Mouse (Mus musculus): Measurements from ENCODE around the gene Ext2.

The Ext2 gene

GRCm38 (mm10) chr2:93776267-93777055, 45.9 kb downstream of the Ext2 start:
- no peak for DNase-seq (ENCODE audit: low spot score)

- no peak for DNase-seq (ENCODE audit: low spot score)
These were observed 46.9 kb downstream of the Ext2 start for GRCm38 (mm10) chr2:93775431-93775830.

DNA sequence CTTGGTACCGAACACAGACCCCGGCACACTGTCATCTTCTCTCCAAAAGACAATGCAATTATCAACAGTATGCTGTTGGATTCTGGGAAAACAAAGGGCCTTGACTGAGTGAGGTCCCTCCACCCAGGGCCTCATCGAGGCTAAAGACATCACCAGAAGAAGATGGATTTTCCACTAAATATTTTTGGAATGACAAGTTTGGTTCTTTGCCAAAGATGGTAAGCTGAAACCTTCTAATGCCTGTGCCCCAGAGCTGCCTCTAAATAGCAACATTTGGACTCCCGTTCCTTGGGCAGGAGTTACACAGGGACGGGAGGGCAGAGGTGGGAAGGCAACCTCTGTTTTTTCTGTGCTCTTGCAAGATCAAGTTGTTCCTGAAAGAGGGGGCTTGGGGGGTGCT, 47.4 kb downstream of the Ext2 start:
- no peak for DNase-seq (ENCODE audit: low spot score)

GRCm38 (mm10) chr2:93772765-93773085, 49.6 kb downstream of the Ext2 start:
- no peak for DNase-seq (ENCODE audit: low spot score)

DNA sequence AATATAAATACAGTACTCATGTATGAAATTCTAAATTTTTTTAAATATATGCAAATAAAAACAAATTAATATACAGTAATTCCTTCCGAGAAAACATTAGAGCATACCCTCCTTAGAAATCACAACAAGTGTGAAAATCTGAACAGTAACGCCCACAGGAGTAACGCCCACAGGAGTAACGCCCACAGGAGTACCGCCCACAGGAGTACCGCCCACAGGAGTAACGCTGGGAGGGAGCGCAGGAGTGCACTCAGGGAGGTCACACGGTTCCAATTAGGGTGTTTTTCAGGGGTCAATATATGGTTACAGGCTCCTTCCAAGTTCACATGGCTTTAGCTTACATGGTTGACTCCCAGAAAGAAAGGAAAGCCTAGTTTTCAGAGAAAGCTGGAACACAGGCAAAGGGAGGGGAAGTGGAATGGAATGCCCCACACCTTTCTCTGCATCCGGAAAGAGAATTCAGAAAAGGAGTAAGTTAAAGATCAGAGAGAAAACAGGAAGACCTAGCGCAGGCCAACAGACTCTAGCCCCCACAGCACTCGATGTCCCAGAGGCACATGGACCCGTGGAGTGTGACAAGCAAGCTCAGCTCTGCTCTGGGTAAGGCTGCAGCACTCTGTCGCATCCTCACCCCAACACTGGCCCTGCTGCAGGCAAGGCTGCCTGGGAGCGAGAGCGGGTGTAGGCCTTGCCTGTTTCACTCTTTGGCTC, 50.2 kb downstream of the Ext2 start:
- DNase-seq (ENCODE audit: low spot score), result no peak

GRCm38 (mm10) chr2:93770895-93771294, 51.5 kb downstream of the Ext2 start:
- no peak for DNase-seq (ENCODE audit: low spot score)

- no peak for DNase-seq (ENCODE audit: low spot score)
These were observed 52.5 kb downstream of the Ext2 start for GRCm38 (mm10) chr2:93769875-93770274.

DNA sequence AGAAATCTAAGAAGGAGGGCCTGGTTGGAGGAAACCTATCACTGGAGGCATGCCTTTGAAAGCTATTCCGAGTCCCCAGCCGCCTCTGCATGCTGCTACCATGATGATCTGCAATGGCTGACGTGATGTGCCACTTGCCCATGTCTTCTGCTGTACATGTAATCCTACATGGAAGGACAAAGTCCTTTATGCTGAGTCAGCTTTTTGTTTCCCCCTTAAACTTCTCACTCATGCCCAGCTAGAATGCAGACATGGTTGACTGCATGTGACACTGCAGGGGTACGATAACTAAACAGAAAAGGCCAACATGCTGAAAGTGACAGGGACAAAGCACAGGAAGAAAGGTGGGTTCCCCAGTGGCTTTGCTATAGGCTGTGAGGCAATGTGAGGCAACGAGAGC, 56.6 kb downstream of the Ext2 start:
- DNase-seq (ENCODE audit: low spot score), result no peak

- no peak for DNase-seq (ENCODE audit: low spot score)
These were observed 58.2 kb downstream of the Ext2 start for GRCm38 (mm10) chr2:93764211-93764610.

GRCm38 (mm10) chr2:93760389-93760788, 62.0 kb downstream of the Ext2 start:
- no peak for DNase-seq (ENCODE audit: low spot score)

GRCm38 (mm10) chr2:93759173-93759572, 63.2 kb downstream of the Ext2 start:
- DNase-seq (ENCODE audit: low spot score), result no peak

- no peak for DNase-seq (ENCODE audit: low spot score)
These were observed 64.1 kb downstream of the Ext2 start for GRCm38 (mm10) chr2:93758298-93758697.

DNA sequence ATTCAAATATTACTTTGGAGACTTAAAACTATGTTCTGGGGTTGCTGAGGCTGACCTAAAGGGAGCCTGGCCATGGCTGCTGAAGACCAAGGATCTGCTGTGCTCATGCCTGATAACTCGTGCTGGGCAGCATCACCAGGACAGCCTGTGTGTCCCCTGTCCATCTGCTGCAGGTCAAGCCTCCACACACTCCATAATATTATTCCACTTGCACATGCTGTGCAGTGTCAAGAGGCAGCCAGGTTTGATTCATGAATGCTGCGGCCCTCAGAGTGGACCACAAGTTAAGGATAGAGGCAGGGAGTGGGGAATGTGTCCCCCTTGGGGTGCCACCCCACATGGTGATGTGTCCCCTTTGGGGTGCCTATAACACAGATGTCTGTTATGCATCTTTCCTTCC, 68.0 kb downstream of the Ext2 start:
- DNase-seq (ENCODE audit: low spot score), result no peak

DNA sequence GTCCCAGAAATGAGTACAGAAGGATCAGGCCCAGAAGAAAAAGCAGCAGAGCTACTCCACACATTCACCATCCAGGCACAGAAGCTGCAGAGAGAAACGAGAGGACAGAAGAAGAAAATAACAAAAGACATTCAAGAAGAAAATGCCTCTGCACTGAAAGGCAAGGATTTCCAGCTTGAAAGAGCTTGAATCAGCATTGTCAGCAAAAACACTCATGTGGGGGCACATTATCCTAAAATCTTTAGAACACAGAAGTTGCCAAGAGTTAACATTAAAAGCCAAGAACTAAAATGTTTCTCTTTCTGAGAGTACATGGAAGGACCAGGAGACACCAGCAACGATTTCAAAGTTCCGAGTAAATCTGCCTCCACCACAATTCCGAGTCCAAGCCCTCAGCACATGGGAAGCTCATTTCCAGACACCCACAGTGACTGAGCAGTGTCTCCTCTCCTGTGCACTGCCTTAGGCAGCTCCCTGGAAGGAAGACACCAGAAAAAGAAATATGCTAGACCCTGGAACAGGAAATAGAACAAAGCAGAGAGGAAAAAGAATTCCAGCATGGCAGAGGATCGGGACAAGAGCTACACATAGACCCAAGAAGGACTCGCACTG, 69.1 kb downstream of the Ext2 start:
- DNase-seq (ENCODE audit: low spot score), result no peak

DNA sequence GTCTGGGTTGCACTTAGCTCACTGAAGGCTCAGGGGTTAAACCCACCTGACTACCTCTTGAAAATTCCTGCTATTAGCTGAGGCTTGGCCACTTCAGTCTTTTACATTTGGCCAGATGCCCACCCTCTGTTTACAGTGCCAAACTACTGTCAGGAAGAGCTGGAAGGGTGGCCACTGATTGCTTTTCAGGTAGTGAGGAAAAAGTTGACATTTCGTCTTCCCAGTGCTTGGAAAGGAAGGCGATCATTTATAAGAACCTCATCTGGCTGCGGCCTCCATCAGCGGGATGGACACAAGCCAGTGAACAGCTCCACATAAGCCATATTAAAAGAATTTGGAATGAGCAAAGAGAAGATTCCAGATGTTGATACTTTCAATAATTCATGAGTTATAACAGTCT, 72.7 kb downstream of the Ext2 start:
- no peak for DNase-seq (ENCODE audit: low spot score)

DNA sequence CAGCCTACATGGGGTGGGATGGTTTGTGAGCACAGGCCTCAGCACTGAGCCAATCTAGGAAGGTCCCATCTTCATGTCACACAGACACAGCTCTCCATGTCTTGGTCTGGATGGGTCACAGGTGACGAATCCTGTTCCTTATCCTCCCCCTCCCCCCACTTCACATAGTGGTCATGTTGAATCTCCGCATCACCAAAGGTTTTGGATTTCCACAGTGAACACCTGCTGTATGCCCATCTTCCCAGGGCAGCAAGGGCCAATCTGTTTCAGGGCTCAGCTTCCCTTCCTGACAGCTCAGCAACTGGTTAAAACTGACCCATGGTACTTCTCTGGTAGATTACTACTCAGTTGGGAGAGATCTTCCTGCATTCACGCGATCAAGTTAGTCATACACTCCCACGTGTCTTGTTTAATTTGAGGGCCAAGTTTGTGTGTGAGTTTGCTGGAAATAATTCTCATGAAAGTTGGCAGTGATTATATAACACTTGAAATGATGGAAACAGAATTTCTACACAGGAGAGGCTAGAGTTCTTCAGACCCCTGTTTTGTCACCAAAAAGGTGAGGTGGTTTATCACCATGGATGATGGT, 74.7 kb downstream of the Ext2 start:
- DNase-seq (ENCODE audit: low spot score), result no peak

- no peak for DNase-seq (ENCODE audit: low spot score)
These were observed 75.7 kb downstream of the Ext2 start for GRCm38 (mm10) chr2:93746620-93747019.

DNA sequence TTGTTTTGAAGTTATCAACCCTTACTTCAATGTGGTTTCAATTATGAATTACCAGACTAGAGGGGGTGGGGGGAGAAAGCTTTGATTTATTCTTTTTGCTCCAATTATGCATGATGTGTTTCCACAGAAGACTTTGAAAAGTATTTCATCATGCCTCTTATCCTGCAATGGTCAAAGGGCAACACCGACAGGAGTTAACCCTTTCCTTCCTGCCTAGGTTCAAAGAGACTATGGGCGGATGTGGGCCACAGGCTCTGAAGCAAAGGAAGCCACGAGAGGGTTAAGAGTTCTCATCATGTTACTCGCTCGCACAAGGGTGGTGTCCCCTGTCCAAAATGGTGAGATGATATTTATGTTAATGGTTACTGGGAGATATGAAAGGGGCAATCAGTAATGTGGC, 76.2 kb downstream of the Ext2 start:
- DNase-seq (ENCODE audit: low spot score), result no peak

- no peak for DNase-seq (ENCODE audit: low spot score)
These were observed 76.6 kb downstream of the Ext2 start for GRCm38 (mm10) chr2:93745741-93746140.

- DNase-seq (ENCODE audit: low spot score), result no peak
These were observed 77.8 kb downstream of the Ext2 start for GRCm38 (mm10) chr2:93744346-93745229.

DNA sequence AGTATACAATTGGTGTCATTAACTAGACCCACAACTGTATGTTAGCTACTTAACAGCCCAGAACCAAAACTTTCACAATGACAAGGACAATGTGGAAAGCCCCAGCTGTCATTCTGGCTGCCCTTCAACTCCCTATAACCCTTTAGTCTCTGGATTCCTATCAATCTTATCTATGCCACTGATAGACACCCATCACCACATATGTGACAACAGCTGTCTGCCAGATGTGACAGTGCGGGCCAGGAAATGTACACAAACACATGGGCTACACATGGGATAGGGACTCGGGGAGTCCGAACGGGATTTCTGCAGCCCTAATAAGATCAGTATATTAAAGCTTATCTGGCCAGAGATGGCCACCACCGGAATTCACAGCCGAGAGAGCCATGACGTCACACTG, 80.7 kb downstream of the Ext2 start:
- DNase-seq (ENCODE audit: low spot score), result no peak

- DNase-seq (ENCODE audit: low spot score), result no peak
These were observed 83.3 kb downstream of the Ext2 start for GRCm38 (mm10) chr2:93739044-93739569.
